In the genomic region with DNA sequence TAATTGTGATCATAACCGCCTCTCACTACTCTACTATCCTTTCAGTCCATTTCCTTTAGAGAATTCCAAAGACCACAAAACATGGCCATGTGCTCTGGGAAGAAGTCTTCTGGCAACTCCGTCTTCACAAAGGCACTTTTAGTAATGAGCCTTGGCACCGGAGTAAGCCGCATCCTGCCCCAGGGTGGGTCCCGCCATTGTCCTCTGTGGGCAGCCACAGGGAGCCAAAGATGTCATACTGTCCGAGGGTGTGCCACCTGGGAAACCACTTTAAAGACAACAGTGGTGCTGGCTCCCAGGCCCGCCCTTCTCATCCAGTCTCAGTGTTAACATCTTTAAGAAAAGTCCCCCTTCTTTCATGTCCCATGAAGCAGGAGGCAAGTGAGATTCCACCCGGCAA, we compare ENCODE assay signal across 30 mouse cellular contexts.
DNase-seq lines count a peak whose midpoint lies in the region; ATAC-seq lines count a peak whose summit lies in the region.
"Had no signal": no experiment of that assay in that cellular context is flagged by ENCODE, and none has a peak within 500 bp of the region (broad histone marks: within the 10 kb centered on the region; RNA-seq: fewer than 3 reads in every experiment).

No protein-coding gene starts in this region.

- DNase-seq in heart, adult 11 months: peak; percentile 90
- no peak for DNase-seq in heart, postnatal 4 days
- peak; percentile 56 for DNase-seq in lung, postnatal 25 days (ENCODE audit: low spot score)
- DNase-seq in gastrocnemius, adult 18-20 months (ENCODE audit: low spot score): no peak
- DNase-seq in ovary, adult 18-20 months (ENCODE audit: low spot score): no peak
- DNase-seq: adrenal gland, postnatal 14 days; cerebellum, adult 11 months; cerebellum, adult 9-11 months; gastrocnemius, adult 2 months; gastrocnemius, postnatal 36 days; heart, adult 2 months; kidney, postnatal 14 days; layer of hippocampus, adult 9-11 months; liver; retina, postnatal 1 day; right cerebral cortex, postnatal 14 days had no signal

- H3K9me3 ChIP-seq in neural tube, embryonic 13.5 days: no peaks in the 10 kb centered on the region; the same call in 1 of the 2 replicates
- H3K9me3 ChIP-seq in neural tube, embryonic 15.5 days (replicated peaks): no peaks in the 10 kb centered on the region
- H3K9me3 ChIP-seq: embryonic facial prominence, embryonic 13.5 days; forebrain, embryonic 10.5 days; forebrain, embryonic 15.5 days; liver, embryonic 15.5 days; neural tube, embryonic 12.5 days; stomach, embryonic 15.5 days had no signal

- H3K9ac ChIP-seq in neural tube, embryonic 13.5 days: no peak overlapping the region
- H3K9ac ChIP-seq in neural tube, embryonic 15.5 days (replicated peaks): no peak overlapping the region
- H3K9ac ChIP-seq: embryonic facial prominence, embryonic 13.5 days; forebrain, embryonic 15.5 days; heart, embryonic 12.5 days; liver, embryonic 15.5 days; neural tube, embryonic 12.5 days; stomach, embryonic 15.5 days had no signal

- no peaks in the 10 kb centered on the region for H3K36me3 ChIP-seq in neural tube, embryonic 13.5 days
- no peaks in the 10 kb centered on the region for H3K36me3 ChIP-seq in neural tube, embryonic 15.5 days
- H3K36me3 ChIP-seq: embryonic facial prominence, embryonic 13.5 days; forebrain, embryonic 10.5 days; forebrain, embryonic 15.5 days; G1E; liver, embryonic 15.5 days; neural tube, embryonic 12.5 days; stomach, embryonic 15.5 days had no signal

- H3K27ac ChIP-seq in neural tube, embryonic 13.5 days (replicated peaks): peak overlapping the region; percentile 57; the same call in 1 of the 2 replicates
- H3K27ac ChIP-seq in neural tube, embryonic 15.5 days (replicated peaks): no peak overlapping the region
- H3K27ac ChIP-seq: embryonic facial prominence, embryonic 13.5 days; forebrain, embryonic 10.5 days; forebrain, embryonic 15.5 days; gastrocnemius, adult 2 months; heart, adult 2 months; liver, embryonic 15.5 days; neural tube, embryonic 12.5 days; stomach, embryonic 15.5 days had no signal

- H3K4me2 ChIP-seq in neural tube, embryonic 13.5 days: no peak overlapping the region
- H3K4me2 ChIP-seq in neural tube, embryonic 15.5 days: no peak overlapping the region
- H3K4me2 ChIP-seq: embryonic facial prominence, embryonic 13.5 days; forebrain, embryonic 15.5 days; heart, embryonic 12.5 days; liver, embryonic 15.5 days; neural tube, embryonic 12.5 days; stomach, embryonic 15.5 days had no signal

- no peak overlapping the region for H3K4me3 ChIP-seq in neural tube, embryonic 13.5 days
- no peak overlapping the region for H3K4me3 ChIP-seq in neural tube, embryonic 15.5 days (replicated peaks)
- H3K4me3 ChIP-seq: embryonic facial prominence, embryonic 13.5 days; forebrain, embryonic 10.5 days; forebrain, embryonic 15.5 days; gastrocnemius, adult 2 months; heart, adult 2 months; heart, embryonic 12.5 days; liver, embryonic 15.5 days; myocyte; neural tube, embryonic 12.5 days; stomach, embryonic 15.5 days had no signal

- H3K4me1 ChIP-seq in neural tube, embryonic 13.5 days (replicated peaks): peaks cover 26% of the 10 kb centered on the region
- peaks cover 6% of the 10 kb centered on the region for H3K4me1 ChIP-seq in neural tube, embryonic 15.5 days
- H3K4me1 ChIP-seq: embryonic facial prominence, embryonic 13.5 days; liver, embryonic 15.5 days; neural tube, embryonic 12.5 days had no signal

- H3K27me3 ChIP-seq in neural tube, embryonic 13.5 days: no peaks in the 10 kb centered on the region
- no peaks in the 10 kb centered on the region for H3K27me3 ChIP-seq in neural tube, embryonic 15.5 days (replicated peaks)
- H3K27me3 ChIP-seq: CH12.LX; embryonic facial prominence, embryonic 13.5 days; forebrain, embryonic 15.5 days; heart, embryonic 12.5 days; liver, embryonic 15.5 days; neural tube, embryonic 12.5 days; stomach, embryonic 15.5 days had no signal

- 42% methylated on average over 8 of the region's 8 CpGs for WGBS in neural tube, embryonic 13.5 days
- WGBS in neural tube, embryonic 15.5 days: 50% methylated on average over 8 of the region's 8 CpGs

- no peak for ATAC-seq in neural tube, embryonic 13.5 days (ENCODE audit: low read depth)
- ATAC-seq in neural tube, embryonic 15.5 days (ENCODE audit: low FRiP score): no peak
- ATAC-seq: intestine, embryonic 16.5 days; Patski had no signal

Comparison
In these comparisons a context has a peak if more than half of its experiments do, and no peak if none do; other contexts are left out.
1. DNase-seq: peak in heart, adult 11 months (single experiment) and lung, postnatal 25 days (single experiment); none in heart, postnatal 4 days (single experiment), gastrocnemius, adult 18-20 months (single experiment) and ovary, adult 18-20 months (single experiment).